Mouse (Mus musculus): ENCODE data around the gene Leprot.
A peak's percentile ranks its signal among the peaks of the same experiment; 100 is the strongest.

Gene Leprot

GRCm38 (mm10) chr4:101647196-101647905 is at the start of gene Leprot:
Gene Leprot, plus strand, starts transcription at chr4:101647718.
- peak; percentile 91 to 93 for DNase-seq (ENCODE audit: low spot score in 2 of 2)

- peak in 1 of 2 experiments; percentile 23 for DNase-seq (ENCODE audit: low spot score in 2 of 2)
Observed at GRCm38 (mm10) chr4:101601758-101602157, 45.8 kb upstream of the Leprot start.

- DNase-seq (ENCODE audit: low spot score in 2 of 2) = no peak
Observed at GRCm38 (mm10) chr4:101603635-101604034, 43.9 kb upstream of the Leprot start.

- DNase-seq (ENCODE audit: low spot score in 2 of 2) = no peak
Observed at GRCm38 (mm10) chr4:101616520-101616919, 31.0 kb upstream of the Leprot start.

GRCm38 (mm10) chr4:101617742-101618141 is 29.8 kb upstream of the Leprot start:
- no peak for DNase-seq (ENCODE audit: low spot score in 2 of 2)

GRCm38 (mm10) chr4:101620206-101620605 is 27.3 kb upstream of the Leprot start:
- no peak for DNase-seq (ENCODE audit: low spot score in 2 of 2)

- no peak for DNase-seq (ENCODE audit: low spot score in 2 of 2)
Observed at GRCm38 (mm10) chr4:101621241-101621640, 26.3 kb upstream of the Leprot start.

- no peak for DNase-seq (ENCODE audit: low spot score in 2 of 2)
Observed at GRCm38 (mm10) chr4:101625278-101625677, 22.2 kb upstream of the Leprot start.

- no peak for DNase-seq (ENCODE audit: low spot score in 2 of 2)
Observed at GRCm38 (mm10) chr4:101635596-101635995, 11.9 kb upstream of the Leprot start.

- DNase-seq (ENCODE audit: low spot score in 2 of 2) = no peak
Observed at GRCm38 (mm10) chr4:101637472-101637871, 10.0 kb upstream of the Leprot start.

GRCm38 (mm10) chr4:101640631-101641030 is 6.9 kb upstream of the Leprot start:
- no peak for DNase-seq (ENCODE audit: low spot score in 2 of 2)

GRCm38 (mm10) chr4:101642708-101643107 is 4.8 kb upstream of the Leprot start:
- no peak for DNase-seq (ENCODE audit: low spot score in 2 of 2)

- no peak for DNase-seq (ENCODE audit: low spot score in 2 of 2)
Observed at GRCm38 (mm10) chr4:101643216-101643615, 4.3 kb upstream of the Leprot start.

GRCm38 (mm10) chr4:101646857-101647195 is 692 bp upstream of the Leprot start:
- no peak for DNase-seq (ENCODE audit: low spot score in 2 of 2)

GRCm38 (mm10) chr4:101647976-101648642 is 591 bp downstream of the Leprot start:
- DNase-seq (ENCODE audit: low spot score in 2 of 2) = no peak

GRCm38 (mm10) chr4:101648745-101649144 is 1.2 kb downstream of the Leprot start:
- DNase-seq (ENCODE audit: low spot score in 2 of 2) = no peak

GRCm38 (mm10) chr4:101650961-101651360 is 3.4 kb downstream of the Leprot start:
- no peak for DNase-seq (ENCODE audit: low spot score in 2 of 2)

- DNase-seq (ENCODE audit: low spot score in 2 of 2) = no peak
Observed at GRCm38 (mm10) chr4:101654256-101654655, 6.7 kb downstream of the Leprot start.

GRCm38 (mm10) chr4:101654788-101655414 is 7.4 kb downstream of the Leprot start:
- DNase-seq (ENCODE audit: low spot score in 2 of 2) = peak in 1 of 2 experiments; percentile 48

GRCm38 (mm10) chr4:101655415-101655790 is 7.9 kb downstream of the Leprot start:
- DNase-seq (ENCODE audit: low spot score in 2 of 2) = no peak

GRCm38 (mm10) chr4:101656056-101656455 is 8.5 kb downstream of the Leprot start:
- DNase-seq (ENCODE audit: low spot score in 2 of 2) = no peak

GRCm38 (mm10) chr4:101656956-101657570 is 9.5 kb downstream of the Leprot start:
- no peak for DNase-seq (ENCODE audit: low spot score in 2 of 2)
